Mouse (Mus musculus): ENCODE results near the gene Dtx4.
"Not testable (repeated sequence)": the region's sequence is repeated elsewhere in the genome, so short reads cannot be mapped to it uniquely, and the experiment has no call there.

Gene Dtx4

GRCm38 (mm10) chr19:12501370-12502347, at the start of gene Dtx4:
Gene Dtx4, minus strand, starts transcription at chr19:12501454.
- peak; percentile 91 for ATAC-seq (ENCODE audit: insufficient number of reproducible peaks, low FRiP score, low TSS enrichment)

GRCm38 (mm10) chr19:12550005-12550942, 49.0 kb upstream of the Dtx4 start:
- ATAC-seq (ENCODE audit: insufficient number of reproducible peaks, low FRiP score, low TSS enrichment) = no peak

GRCm38 (mm10) chr19:12549166-12549565, 47.9 kb upstream of the Dtx4 start:
- ATAC-seq (ENCODE audit: insufficient number of reproducible peaks, low FRiP score, low TSS enrichment) = no peak

- ATAC-seq (ENCODE audit: insufficient number of reproducible peaks, low FRiP score, low TSS enrichment) = not testable (repeated sequence)
Measured at GRCm38 (mm10) chr19:12545440-12545839, 44.2 kb upstream of the Dtx4 start, which contains the start of gene Fam111a. Gene Fam111a, plus strand, starts transcription at chr19:12545740.

GRCm38 (mm10) chr19:12541644-12542043, 40.4 kb upstream of the Dtx4 start:
- ATAC-seq (ENCODE audit: insufficient number of reproducible peaks, low FRiP score, low TSS enrichment) = no peak

- no peak for ATAC-seq (ENCODE audit: insufficient number of reproducible peaks, low FRiP score, low TSS enrichment)
Measured at GRCm38 (mm10) chr19:12540727-12541126, 39.5 kb upstream of the Dtx4 start.

- ATAC-seq (ENCODE audit: insufficient number of reproducible peaks, low FRiP score, low TSS enrichment) = no peak
Measured at GRCm38 (mm10) chr19:12539975-12540374, 38.7 kb upstream of the Dtx4 start.

- ATAC-seq (ENCODE audit: insufficient number of reproducible peaks, low FRiP score, low TSS enrichment) = no peak
Measured at GRCm38 (mm10) chr19:12537168-12537567, 35.9 kb upstream of the Dtx4 start.

GRCm38 (mm10) chr19:12523377-12523776, 22.1 kb upstream of the Dtx4 start:
- no peak for ATAC-seq (ENCODE audit: insufficient number of reproducible peaks, low FRiP score, low TSS enrichment)

- ATAC-seq (ENCODE audit: insufficient number of reproducible peaks, low FRiP score, low TSS enrichment) = no peak
Measured at GRCm38 (mm10) chr19:12518541-12518890, 17.3 kb upstream of the Dtx4 start.

GRCm38 (mm10) chr19:12517671-12518540, 16.7 kb upstream of the Dtx4 start:
- ATAC-seq (ENCODE audit: insufficient number of reproducible peaks, low FRiP score, low TSS enrichment) = peak; percentile 49; the same call in 1 of the 2 replicates

GRCm38 (mm10) chr19:12514621-12515020, 13.4 kb upstream of the Dtx4 start:
- ATAC-seq (ENCODE audit: insufficient number of reproducible peaks, low FRiP score, low TSS enrichment) = no peak

- ATAC-seq (ENCODE audit: insufficient number of reproducible peaks, low FRiP score, low TSS enrichment) = no peak
Measured at GRCm38 (mm10) chr19:12502756-12503155, 1.5 kb upstream of the Dtx4 start.

GRCm38 (mm10) chr19:12500881-12501311, 358 bp downstream of the Dtx4 start:
- ATAC-seq (ENCODE audit: insufficient number of reproducible peaks, low FRiP score, low TSS enrichment) = peak; percentile 65

- no peak; the same call in 1 of the 2 replicates for ATAC-seq (ENCODE audit: insufficient number of reproducible peaks, low FRiP score, low TSS enrichment)
Measured at GRCm38 (mm10) chr19:12500124-12500523, 1.1 kb downstream of the Dtx4 start.

GRCm38 (mm10) chr19:12499485-12499884, 1.8 kb downstream of the Dtx4 start:
- ATAC-seq (ENCODE audit: insufficient number of reproducible peaks, low FRiP score, low TSS enrichment) = no peak

GRCm38 (mm10) chr19:12498941-12499340, 2.3 kb downstream of the Dtx4 start:
- no peak for ATAC-seq (ENCODE audit: insufficient number of reproducible peaks, low FRiP score, low TSS enrichment)

- ATAC-seq (ENCODE audit: insufficient number of reproducible peaks, low FRiP score, low TSS enrichment) = no peak
Measured at GRCm38 (mm10) chr19:12498321-12498720, 2.9 kb downstream of the Dtx4 start.

- no peak for ATAC-seq (ENCODE audit: insufficient number of reproducible peaks, low FRiP score, low TSS enrichment)
Measured at GRCm38 (mm10) chr19:12497909-12498308, 3.3 kb downstream of the Dtx4 start.

GRCm38 (mm10) chr19:12496241-12496640, 5.0 kb downstream of the Dtx4 start:
- ATAC-seq (ENCODE audit: insufficient number of reproducible peaks, low FRiP score, low TSS enrichment) = no peak

All from cerebellum, adult (tissue).